Mouse (Mus musculus): Measurements from ENCODE around the gene Mthfs. TPM values are rescaled to one million over a fixed set of nuclear protein-coding genes. Genes with fewer than 3 reads are reported as not detected.
"Not testable (repeated sequence)": the region's sequence is repeated elsewhere in the genome, so short reads cannot be mapped to it uniquely, and the experiment has no call there.

Mthfs gene
- 16.5 and 19.6 TPM in 2 replicates for polyA plus RNA-seq (2014; fragmentation: Nextera tagmentation; extraction: Ambion mirVana)

DNA sequence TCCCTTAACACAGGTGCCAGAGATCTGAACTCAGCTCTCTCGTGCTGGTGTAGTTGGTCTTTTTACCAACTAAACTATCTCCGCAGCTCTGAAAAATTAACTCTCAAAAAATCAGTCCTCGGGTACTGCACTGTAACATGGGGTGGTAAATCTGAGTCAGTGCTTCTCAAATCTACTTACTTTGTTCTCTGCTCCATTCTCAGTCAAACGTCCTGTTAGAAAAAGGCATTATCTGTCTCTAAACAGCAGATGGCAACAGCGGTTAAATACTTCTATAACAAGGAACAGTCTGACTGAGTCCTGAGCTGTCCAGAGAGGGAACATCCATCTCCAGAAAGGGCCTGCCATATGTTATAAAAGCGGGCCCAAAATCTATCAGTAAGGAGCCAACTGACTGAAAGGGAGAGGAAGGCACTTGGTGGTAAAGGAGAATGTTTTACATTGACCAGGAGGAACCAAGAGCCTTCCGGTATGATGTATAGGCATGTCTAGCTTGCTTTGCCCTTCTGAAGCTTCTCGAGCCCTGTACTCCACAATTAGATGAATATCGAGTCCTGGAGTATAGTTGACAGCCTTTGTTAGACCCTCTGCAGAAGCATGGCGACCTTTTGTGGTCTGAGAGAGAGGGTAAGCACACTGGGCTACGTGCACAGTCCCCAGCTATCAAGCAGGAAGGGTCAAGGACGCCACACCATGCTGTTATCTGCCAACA is at the start of gene Mthfs:
Gene Mthfs, plus strand, starts transcription at position 324 of the 712 bp plus-strand sequence.
- not testable (repeated sequence) for H3K9me3 ChIP-seq (ENCODE audit: control insufficient read depth, low read length); H3K27ac ChIP-seq (ENCODE audit: low read depth, low read length); H3K36me3 ChIP-seq (ENCODE audit: control insufficient read depth, insufficient read depth, low read length); H3K4me1 ChIP-seq (replicated peaks; ENCODE audit: control insufficient read depth, insufficient read depth, low read length); H3K27me3 ChIP-seq (replicated peaks; ENCODE audit: control insufficient read depth, insufficient read depth, low read length); H3K9ac ChIP-seq (ENCODE audit: low read depth, low read length); DNase-seq (ENCODE audit: low spot score)
- WGBS, result 29% methylated on average over 9 of the region's 12 CpGs
- peak; percentile 37 for ATAC-seq (replicated peaks; ENCODE audit: low FRiP score)
- Histone ChIP-seq H3K4me3 (ENCODE audit: low read depth, low read length) (peak within 1 kb of the TSS; percentile 39), H3K4me2 (peak within 1 kb of the TSS; percentile 49)

DNA sequence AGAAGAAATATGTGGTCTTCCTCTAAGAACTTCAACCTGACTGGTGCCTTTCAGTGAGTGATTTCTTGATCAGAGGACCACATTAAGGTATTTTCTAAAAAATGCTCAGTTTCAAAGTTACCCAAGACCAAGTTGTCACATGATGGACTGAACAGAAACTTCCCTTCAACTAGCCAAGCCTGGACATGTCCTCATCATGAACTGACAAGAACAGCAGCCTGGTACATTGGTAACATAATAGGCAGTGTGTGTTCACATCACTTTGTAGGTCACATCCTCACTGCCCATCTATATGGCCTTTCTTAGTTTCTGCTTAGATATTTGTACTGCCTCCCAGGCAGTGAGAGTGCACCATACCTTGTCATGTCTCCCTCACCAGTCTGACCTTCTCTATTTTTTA is 37.9 kb upstream of the Mthfs start:
- H3K4me2 ChIP-seq; H3K36me3 ChIP-seq (ENCODE audit: control insufficient read depth, insufficient read depth, low read length); DNase-seq (ENCODE audit: low spot score); H3K9me3 ChIP-seq (ENCODE audit: control insufficient read depth, low read length); H3K4me1 ChIP-seq (replicated peaks; ENCODE audit: control insufficient read depth, insufficient read depth, low read length); H3K27ac ChIP-seq (ENCODE audit: low read depth, low read length); H3K27me3 ChIP-seq (replicated peaks; ENCODE audit: control insufficient read depth, insufficient read depth, low read length); ATAC-seq (replicated peaks; ENCODE audit: low FRiP score); H3K9ac ChIP-seq (ENCODE audit: low read depth, low read length); H3K4me3 ChIP-seq (ENCODE audit: low read depth, low read length): not testable (repeated sequence)

- not testable (repeated sequence) for H3K27ac ChIP-seq (ENCODE audit: low read depth, low read length); H3K4me3 ChIP-seq (ENCODE audit: low read depth, low read length); H3K9ac ChIP-seq (ENCODE audit: low read depth, low read length); DNase-seq (ENCODE audit: low spot score); H3K36me3 ChIP-seq (ENCODE audit: control insufficient read depth, insufficient read depth, low read length); ATAC-seq (replicated peaks; ENCODE audit: low FRiP score); H3K9me3 ChIP-seq (ENCODE audit: control insufficient read depth, low read length); H3K4me1 ChIP-seq (replicated peaks; ENCODE audit: control insufficient read depth, insufficient read depth, low read length); H3K4me2 ChIP-seq; H3K27me3 ChIP-seq (replicated peaks; ENCODE audit: control insufficient read depth, insufficient read depth, low read length)
- 24% methylated on average over 2 of the region's 3 CpGs for whole genome bisulfite sequencing
These were observed 31.6 kb upstream of the Mthfs start for GRCm38 (mm10) chr9:89178833-89179232.

GRCm38 (mm10) chr9:89179469-89179868 is 31.0 kb upstream of the Mthfs start:
- H3K27ac ChIP-seq (ENCODE audit: low read depth, low read length); H3K4me1 ChIP-seq (replicated peaks; ENCODE audit: control insufficient read depth, insufficient read depth, low read length); H3K36me3 ChIP-seq (ENCODE audit: control insufficient read depth, insufficient read depth, low read length); H3K4me3 ChIP-seq (ENCODE audit: low read depth, low read length); DNase-seq (ENCODE audit: low spot score); H3K9me3 ChIP-seq (ENCODE audit: control insufficient read depth, low read length); H3K4me2 ChIP-seq; H3K27me3 ChIP-seq (replicated peaks; ENCODE audit: control insufficient read depth, insufficient read depth, low read length); H3K9ac ChIP-seq (ENCODE audit: low read depth, low read length); ATAC-seq (replicated peaks; ENCODE audit: low FRiP score): not testable (repeated sequence)
- 70% methylated on average over 2 of the region's 4 CpGs for WGBS

GRCm38 (mm10) chr9:89187006-89187405 is 23.5 kb upstream of the Mthfs start:
- H3K4me1 ChIP-seq (replicated peaks; ENCODE audit: control insufficient read depth, insufficient read depth, low read length); H3K9me3 ChIP-seq (ENCODE audit: control insufficient read depth, low read length); H3K4me3 ChIP-seq (ENCODE audit: low read depth, low read length); ATAC-seq (replicated peaks; ENCODE audit: low FRiP score); H3K27me3 ChIP-seq (replicated peaks; ENCODE audit: control insufficient read depth, insufficient read depth, low read length); H3K36me3 ChIP-seq (ENCODE audit: control insufficient read depth, insufficient read depth, low read length); H3K27ac ChIP-seq (ENCODE audit: low read depth, low read length); DNase-seq (ENCODE audit: low spot score); H3K9ac ChIP-seq (ENCODE audit: low read depth, low read length); H3K4me2 ChIP-seq: not testable (repeated sequence)
- WGBS, result 70% methylated on average over 15 of the region's 15 CpGs

- not testable (repeated sequence) for DNase-seq (ENCODE audit: low spot score)
These were observed 15.0 kb upstream of the Mthfs start for GRCm38 (mm10) chr9:89195483-89195882.

GRCm38 (mm10) chr9:89197509-89197908 is 13.0 kb upstream of the Mthfs start:
- not testable (repeated sequence) for H3K27me3 ChIP-seq (replicated peaks; ENCODE audit: control insufficient read depth, insufficient read depth, low read length); H3K4me3 ChIP-seq (ENCODE audit: low read depth, low read length); H3K9me3 ChIP-seq (ENCODE audit: control insufficient read depth, low read length); H3K36me3 ChIP-seq (ENCODE audit: control insufficient read depth, insufficient read depth, low read length); ATAC-seq (replicated peaks; ENCODE audit: low FRiP score); H3K4me2 ChIP-seq; H3K4me1 ChIP-seq (replicated peaks; ENCODE audit: control insufficient read depth, insufficient read depth, low read length); H3K9ac ChIP-seq (ENCODE audit: low read depth, low read length); H3K27ac ChIP-seq (ENCODE audit: low read depth, low read length); DNase-seq (ENCODE audit: low spot score)
- 100% methylated on average over 1 of the region's 1 CpGs for WGBS

More at GRCm38 (mm10) chr9:89195483-89195882, 15.0 kb upstream of the Mthfs start:
- not testable (repeated sequence) for H3K9ac ChIP-seq (ENCODE audit: low read depth, low read length); H3K27me3 ChIP-seq (replicated peaks; ENCODE audit: control insufficient read depth, insufficient read depth, low read length); ATAC-seq (replicated peaks; ENCODE audit: low FRiP score); H3K4me3 ChIP-seq (ENCODE audit: low read depth, low read length); H3K4me2 ChIP-seq; H3K9me3 ChIP-seq (ENCODE audit: control insufficient read depth, low read length); H3K27ac ChIP-seq (ENCODE audit: low read depth, low read length); H3K36me3 ChIP-seq (ENCODE audit: control insufficient read depth, insufficient read depth, low read length); H3K4me1 ChIP-seq (replicated peaks; ENCODE audit: control insufficient read depth, insufficient read depth, low read length)

DNA sequence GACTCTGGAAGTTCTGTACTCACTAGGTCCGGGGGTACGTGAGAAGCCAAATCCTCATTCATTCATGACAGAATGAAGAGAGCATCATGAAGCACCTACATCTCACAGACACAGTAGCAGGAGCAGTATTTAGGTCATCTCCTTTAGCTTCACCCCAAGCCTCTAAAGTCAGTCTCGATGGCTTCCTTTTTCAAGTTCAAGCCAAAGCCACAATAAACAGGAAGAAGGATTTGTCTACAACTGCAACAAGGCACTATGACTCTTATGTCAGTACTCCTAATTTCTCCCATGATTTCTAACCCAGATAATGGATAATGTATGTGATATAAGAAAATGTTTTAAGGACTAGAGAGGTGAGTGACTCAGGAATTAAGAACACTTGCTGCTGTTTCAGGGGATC is 12.1 kb upstream of the Mthfs start:
- not testable (repeated sequence) for H3K27ac ChIP-seq (ENCODE audit: low read depth, low read length); H3K9ac ChIP-seq (ENCODE audit: low read depth, low read length); DNase-seq (ENCODE audit: low spot score); H3K9me3 ChIP-seq (ENCODE audit: control insufficient read depth, low read length); H3K4me1 ChIP-seq (replicated peaks; ENCODE audit: control insufficient read depth, insufficient read depth, low read length); ATAC-seq (replicated peaks; ENCODE audit: low FRiP score); H3K27me3 ChIP-seq (replicated peaks; ENCODE audit: control insufficient read depth, insufficient read depth, low read length); H3K36me3 ChIP-seq (ENCODE audit: control insufficient read depth, insufficient read depth, low read length); H3K4me2 ChIP-seq; H3K4me3 ChIP-seq (ENCODE audit: low read depth, low read length)
- 72% methylated on average over 3 of the region's 3 CpGs for WGBS

DNA sequence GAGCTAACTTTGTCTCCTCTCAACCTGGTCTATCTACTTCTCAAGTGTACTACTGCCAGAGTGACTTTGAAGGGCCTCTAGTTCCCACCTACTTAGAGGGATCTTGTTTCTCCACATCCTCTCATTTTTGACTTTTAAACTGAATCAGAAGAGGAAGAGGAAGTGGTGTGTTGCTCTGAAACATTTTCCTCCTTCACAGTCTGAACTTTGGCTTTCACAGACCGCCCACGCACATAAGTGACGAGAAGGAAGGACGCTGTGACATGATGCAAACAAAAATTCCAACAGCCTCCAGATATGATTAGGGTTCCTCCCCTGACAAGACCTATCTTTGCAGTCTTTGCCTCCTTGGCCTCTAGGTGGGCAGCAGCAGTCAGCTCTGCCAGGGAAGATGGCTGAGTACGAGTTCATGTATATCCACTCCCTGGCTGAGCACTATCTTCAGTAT is 11.5 kb upstream of the Mthfs start, which contains the start of the genes Bcl2a1b and Gm29094:
Gene Bcl2a1b, plus strand, starts transcription at position 241 of the 448 bp plus-strand sequence.
Gene Gm29094, plus strand, starts transcription at position 411 of the 448 bp plus-strand sequence.
- not testable (repeated sequence) for DNase-seq (ENCODE audit: low spot score); H3K27ac ChIP-seq (ENCODE audit: low read depth, low read length); H3K36me3 ChIP-seq (ENCODE audit: control insufficient read depth, insufficient read depth, low read length); H3K4me2 ChIP-seq; H3K4me1 ChIP-seq (replicated peaks; ENCODE audit: control insufficient read depth, insufficient read depth, low read length); ATAC-seq (replicated peaks; ENCODE audit: low FRiP score); H3K27me3 ChIP-seq (replicated peaks; ENCODE audit: control insufficient read depth, insufficient read depth, low read length); H3K9me3 ChIP-seq (ENCODE audit: control insufficient read depth, low read length); H3K4me3 ChIP-seq (ENCODE audit: low read depth, low read length); H3K9ac ChIP-seq (ENCODE audit: low read depth, low read length)
- WGBS, result 63% methylated on average over 5 of the region's 5 CpGs

Data from liver, embryonic 11.5 days (tissue).